Mouse (Mus musculus) lung, postnatal 0 days (tissue): ENCODE measurements around the gene Mab21l1.

ENCODE experiments used
- CTCF ChIP-seq: IDR thresholded peaks from 2 replicates; pipeline ENCODE4 v1.5.1; 2016; ENCODE audit warnings: antibody characterized with exemption, mild to moderate bottlenecking
- EP300 ChIP-seq: IDR thresholded peaks from 2 replicates; pipeline ENCODE4 v1.6.1; 2016; ENCODE audit warnings: antibody characterized with exemption, mild to moderate bottlenecking, control low read depth

DNA sequence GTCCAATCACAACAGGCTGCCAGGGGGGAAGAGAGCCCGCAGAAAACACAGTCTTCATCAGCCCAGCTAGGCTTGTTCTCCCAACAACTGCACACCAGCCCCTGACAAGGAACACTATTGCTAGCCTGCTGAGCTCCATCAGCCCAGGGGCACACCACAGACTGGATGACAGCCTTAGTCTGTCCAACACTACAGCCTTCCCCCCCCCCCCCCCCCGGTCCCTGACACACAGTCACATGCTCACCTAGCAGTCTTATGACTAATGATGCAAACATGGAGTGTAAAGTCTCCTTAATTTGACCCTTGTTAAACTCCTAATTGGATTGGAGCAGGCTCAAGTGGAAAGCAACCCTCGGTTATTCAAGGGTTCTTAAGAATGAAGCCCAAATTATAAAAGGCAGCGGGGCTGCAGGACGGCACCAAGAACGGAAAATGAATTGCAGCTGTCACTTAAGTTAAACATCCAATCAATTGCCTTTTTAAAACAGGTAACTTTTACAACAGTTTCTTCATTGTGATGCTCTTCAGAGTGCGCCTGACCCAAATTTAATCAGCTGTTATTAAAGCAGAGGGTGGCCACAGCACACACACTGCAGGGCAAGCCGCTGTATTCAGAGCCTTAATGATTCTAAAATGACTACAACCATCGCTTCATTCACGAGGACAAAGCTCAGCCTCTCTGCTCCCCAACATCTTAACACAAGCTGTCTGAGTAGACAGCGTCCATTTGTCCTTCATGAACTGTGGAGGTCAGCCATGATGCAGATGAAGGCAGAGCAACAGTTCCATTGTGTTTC lies 26.3 kb upstream of the Mab21l1 start:
- TF ChIP-seq EP300 (no peak), CTCF (no peak)
